Mouse (Mus musculus) T-cell, adult 66 days (primary cell): ENCODE data around the gene Srpk2. TPM values are rescaled to one million over a fixed set of nuclear protein-coding genes. Genes with fewer than 3 reads are reported as not detected.

ENCODE experiments used
- total RNA-seq, 2 experiments: library from RNA; stranded (reverse); gene quantifications; 3 replicates in 1 of 2; 4 replicates in 1 of 2; pipeline ENCODE4 v1.2.4; 2023

Gene Srpk2
- 100 to 1,000 TPM; 125 to 134 TPM for total RNA-seq

GRCm38 (mm10) chr5:23684517-23684916 lies at the start of gene Srpk2:
TSS of gene Srpk2 (minus strand) at chr5:23684617.

Other genes starting within 250 kb of the Srpk2 start
- gene Pus7, start 99.1 kb upstream of the Srpk2 start, total RNA-seq: 10 to 100 TPM; 31.7 to 41.0 TPM
- 10 to 100 TPM; 33.1 to 35.5 TPM for gene Rint1, start 103.1 kb upstream of the Srpk2 start, total RNA-seq
- gene Tomm7, start 159.5 kb upstream of the Srpk2 start, total RNA-seq: 10 to 100 TPM; 48.2 to 58.8 TPM